Mouse (Mus musculus) midbrain, embryonic 15.5 days (tissue): ENCODE measurements around the gene Cdk4. TPM values are rescaled to one million over a fixed set of nuclear protein-coding genes. Genes with fewer than 3 reads are reported as not detected.
A peak's percentile ranks its signal among the peaks of the same experiment; 100 is the strongest.

Source experiments
- ATAC-seq: fragments of 200-750 bp; cut with Nextera tagmentation; replicated peaks from 2 replicates; pipeline ENCODE4 v1.8.0; 2017; ENCODE audit warnings: moderate TSS enrichment
- H3K27ac ChIP-seq: fragments of 300-500 bp; sonication (generic); 2 replicates; pipeline ENCODE4 v1.5.1; 2015; ENCODE audit warnings: mild to moderate bottlenecking, inconsistent platforms
- H3K27me3 ChIP-seq: fragments of 300-500 bp; sonication (generic); replicated peaks from 2 replicates; pipeline ENCODE4 v1.6.1; 2015; ENCODE audit warnings: inconsistent platforms
- H3K36me3 ChIP-seq: fragments of 300-500 bp; sonication (generic); replicated peaks from 2 replicates; pipeline ENCODE4 v1.6.1; 2015; ENCODE audit warnings: inconsistent platforms
- H3K4me1 ChIP-seq: fragments of 300-500 bp; sonication (generic); 2 replicates; pipeline ENCODE4 v1.6.1; 2015; ENCODE audit warnings: inconsistent platforms
- H3K4me2 ChIP-seq: fragments of 300-500 bp; sonication (generic); 2 replicates; pipeline ENCODE4 v1.6.1; 2015; ENCODE audit warnings: inconsistent platforms, mild to moderate bottlenecking, moderate library complexity
- H3K4me3 ChIP-seq: fragments of 300-500 bp; sonication (generic); 2 replicates; pipeline ENCODE4 v1.5.1; 2015; ENCODE audit warnings: mild to moderate bottlenecking, inconsistent platforms
- H3K9ac ChIP-seq: fragments of 300-500 bp; sonication (generic); 2 replicates; pipeline ENCODE4 v1.6.1; 2015; ENCODE audit warnings: mild to moderate bottlenecking, inconsistent platforms
- H3K9me3 ChIP-seq: fragments of 300-500 bp; sonication (generic); 2 replicates; pipeline ENCODE4 v1.6.1; 2016; ENCODE audit warnings: inconsistent platforms
- WGBS: fragments of 180-500 bp; shearing (Covaris S2); methylation state at CpG from one replicate; pipeline ENCODE4 v1.1.7; 2015; ENCODE audit warnings: mixed read lengths; 5-methylcytosine and 5-hydroxymethylcytosine counted together
- polyA plus RNA-seq: library from polyadenylated mRNA; unstranded; fragments of >200 nt; fragmentation: Nextera tagmentation; extraction: Ambion mirVana; gene quantifications from 2 replicates; pipeline ENCODE4 v1.2.1, GENCODE M21; 2015

Gene Cdk4
- 793 and 910 TPM in 2 replicates for polyA plus RNA-seq

- WGBS: 0% methylated on average over 46 of the region's 46 CpGs
- Histone ChIP-seq H3K4me2 (peak within 1 kb of the TSS; percentile 83), H3K9me3 (no peaks in the 10 kb centered on the region), H3K9ac (peak within 1 kb of the TSS; percentile 91), H3K4me3 (peak within 1 kb of the TSS; percentile 83), H3K36me3 (peaks cover 34% of the 10 kb centered on the region), H3K4me1 (peaks cover 48% of the 10 kb centered on the region), H3K27me3 (no peaks in the 10 kb centered on the region), H3K27ac (peak within 1 kb of the TSS; percentile 93)
- peak; percentile 90 for ATAC-seq
These were observed at the start of gene Cdk4 for GRCm38 (mm10) chr10:127063239-127063872. Gene Cdk4 (plus strand): TSS chr10:127063534.

GRCm38 (mm10) chr10:127016488-127016887 is 46.8 kb upstream of the Cdk4 start:
- ATAC-seq: no peak
- H3K27ac ChIP-seq: no peak overlapping the region
- H3K9ac ChIP-seq: no peak overlapping the region
- H3K9me3 ChIP-seq: no peaks in the 10 kb centered on the region
- 69% methylated on average over 5 of the region's 5 CpGs for WGBS
- H3K4me1 ChIP-seq: no peaks in the 10 kb centered on the region
- H3K27me3 ChIP-seq: no peaks in the 10 kb centered on the region
- no peak overlapping the region for H3K4me3 ChIP-seq
- H3K4me2 ChIP-seq: no peak overlapping the region
- H3K36me3 ChIP-seq: no peaks in the 10 kb centered on the region

GRCm38 (mm10) chr10:127017071-127017470 is 46.3 kb upstream of the Cdk4 start:
- no peak overlapping the region for H3K4me3 ChIP-seq
- H3K4me1 ChIP-seq: no peaks in the 10 kb centered on the region
- H3K9me3 ChIP-seq: no peaks in the 10 kb centered on the region
- ATAC-seq: no peak
- whole genome bisulfite sequencing: 21% methylated on average over 2 of the region's 2 CpGs
- no peak overlapping the region for H3K9ac ChIP-seq
- H3K27ac ChIP-seq: no peak overlapping the region
- H3K27me3 ChIP-seq: no peaks in the 10 kb centered on the region
- H3K36me3 ChIP-seq: peaks cover 4% of the 10 kb centered on the region; the same call in 1 of the 2 replicates
- H3K4me2 ChIP-seq: no peak overlapping the region

- H3K27ac ChIP-seq: no peak overlapping the region
- no peak for ATAC-seq
- no peak overlapping the region for H3K4me2 ChIP-seq
- no peaks in the 10 kb centered on the region for H3K4me1 ChIP-seq
- no peak overlapping the region for H3K9ac ChIP-seq
- no peaks in the 10 kb centered on the region for H3K9me3 ChIP-seq
- WGBS: 85% methylated on average over 16 of the region's 16 CpGs
- H3K36me3 ChIP-seq: peaks cover 15% of the 10 kb centered on the region
- H3K27me3 ChIP-seq: no peaks in the 10 kb centered on the region
- no peak overlapping the region for H3K4me3 ChIP-seq
These were observed 44.9 kb upstream of the Cdk4 start for GRCm38 (mm10) chr10:127018422-127018821.

GRCm38 (mm10) chr10:127030336-127031296 is 32.7 kb upstream of the Cdk4 start, which contains the start of gene Tsfm:
Gene Tsfm (minus strand): TSS chr10:127030840.
- peak within 1 kb of the TSS; percentile 85 for H3K9ac ChIP-seq
- H3K27ac ChIP-seq: peak within 1 kb of the TSS; percentile 75
- H3K36me3 ChIP-seq: peaks cover 22% of the 10 kb centered on the region; the same call in 1 of the 2 replicates
- WGBS: 6% methylated on average over 54 of the region's 56 CpGs
- peak within 1 kb of the TSS; percentile 72 for H3K4me3 ChIP-seq
- peak within 1 kb of the TSS; percentile 87 for H3K4me2 ChIP-seq
- no peaks in the 10 kb centered on the region for H3K9me3 ChIP-seq
- no peaks in the 10 kb centered on the region for H3K27me3 ChIP-seq
- peak; percentile 86 for ATAC-seq
- H3K4me1 ChIP-seq: peaks cover 11% of the 10 kb centered on the region

GRCm38 (mm10) chr10:127033301-127033741 is 30.0 kb upstream of the Cdk4 start:
- no peak for ATAC-seq
- Histone ChIP-seq H3K27ac (no peak overlapping the region), H3K4me3 (no peak overlapping the region), H3K36me3 (no peaks in the 10 kb centered on the region), H3K4me2 (no peak overlapping the region), H3K9ac (no peak overlapping the region), H3K4me1 (peaks cover 11% of the 10 kb centered on the region), H3K9me3 (no peaks in the 10 kb centered on the region), H3K27me3 (no peaks in the 10 kb centered on the region)
- WGBS: 82% methylated on average over 8 of the region's 8 CpGs

- no peaks in the 10 kb centered on the region for H3K9me3 ChIP-seq
- H3K9ac ChIP-seq: no peak overlapping the region
- H3K27me3 ChIP-seq: peaks cover 6% of the 10 kb centered on the region
- no peaks in the 10 kb centered on the region for H3K36me3 ChIP-seq
- WGBS: 86% methylated on average over 12 of the region's 12 CpGs
- H3K27ac ChIP-seq: no peak overlapping the region
- no peak for ATAC-seq
- H3K4me3 ChIP-seq: no peak overlapping the region
- no peak overlapping the region for H3K4me2 ChIP-seq
- peaks cover 7% of the 10 kb centered on the region for H3K4me1 ChIP-seq
These were observed 27.1 kb upstream of the Cdk4 start for GRCm38 (mm10) chr10:127036273-127036672.

GRCm38 (mm10) chr10:127037641-127038040 is 25.7 kb upstream of the Cdk4 start:
- Histone ChIP-seq H3K36me3 (no peaks in the 10 kb centered on the region), H3K27me3 (peaks cover 6% of the 10 kb centered on the region), H3K27ac (no peak overlapping the region), H3K9me3 (no peaks in the 10 kb centered on the region), H3K4me2 (no peak overlapping the region), H3K9ac (no peak overlapping the region), H3K4me3 (no peak overlapping the region), H3K4me1 (peaks cover 12% of the 10 kb centered on the region)
- ATAC-seq: no peak
- WGBS: 73% methylated on average over 12 of the region's 12 CpGs

- no peak overlapping the region for H3K27ac ChIP-seq
- H3K36me3 ChIP-seq: no peaks in the 10 kb centered on the region
- no peaks in the 10 kb centered on the region for H3K9me3 ChIP-seq
- peaks cover 16% of the 10 kb centered on the region for H3K4me1 ChIP-seq
- peaks cover 6% of the 10 kb centered on the region for H3K27me3 ChIP-seq
- WGBS: 2% methylated on average over 20 of the region's 20 CpGs
- peak overlapping the region; percentile 60 for H3K9ac ChIP-seq
- peak overlapping the region; percentile 91 for H3K4me2 ChIP-seq
- H3K4me3 ChIP-seq: peak overlapping the region; percentile 80
- peak; percentile 12 for ATAC-seq
These were observed 22.6 kb upstream of the Cdk4 start for GRCm38 (mm10) chr10:127040569-127041214.

GRCm38 (mm10) chr10:127041274-127041766 is 22.0 kb upstream of the Cdk4 start, which contains the start of the genes Mettl1 and Eef1akmt3:
Gene Mettl1 (plus strand): TSS chr10:127041414.
Gene Eef1akmt3 (minus strand): TSS chr10:127041513.
- peak within 1 kb of the TSS; percentile 80 for H3K4me3 ChIP-seq
- no peaks in the 10 kb centered on the region for H3K9me3 ChIP-seq
- H3K27ac ChIP-seq: peak within 1 kb of the TSS; percentile 59
- under 1% methylated on average over 28 of the region's 28 CpGs for WGBS
- H3K4me2 ChIP-seq: peak within 1 kb of the TSS; percentile 91
- peak within 1 kb of the TSS; percentile 60 for H3K9ac ChIP-seq
- peaks cover 16% of the 10 kb centered on the region for H3K4me1 ChIP-seq
- ATAC-seq: peak; percentile 83
- H3K36me3 ChIP-seq: no peaks in the 10 kb centered on the region
- peaks cover 6% of the 10 kb centered on the region for H3K27me3 ChIP-seq

GRCm38 (mm10) chr10:127041774-127042338 is 21.5 kb upstream of the Cdk4 start:
- Histone ChIP-seq H3K36me3 (no peaks in the 10 kb centered on the region), H3K4me3 (peak overlapping the region; percentile 80), H3K4me2 (peak overlapping the region; percentile 91), H3K4me1 (peaks cover 16% of the 10 kb centered on the region), H3K9me3 (no peaks in the 10 kb centered on the region), H3K9ac (peak overlapping the region; percentile 60), H3K27me3 (peaks cover 6% of the 10 kb centered on the region), H3K27ac (peak overlapping the region; percentile 59)
- under 1% methylated on average over 44 of the region's 44 CpGs for WGBS
- ATAC-seq: peak; percentile 83
